Mouse (Mus musculus) mouse embryonic stem cell (cell line): ENCODE data around the gene Ptgds.

Source experiments
- in situ Hi-C, 2 experiments: fragments of 300-500 bp; cut with MboI; formaldehyde crosslinking; loops; 1 replicate in 1 of 2; 3 replicates in 1 of 2; pipeline ENCODE4 v1.14.3; 2019 to 2020; ENCODE audit warnings: low sequenced_read_pairs in 2 of 2, low pct_unique_long_range_greater_than_20kb in 1 of 2, mixed read lengths in 1 of 2; ENCODE audit not compliant: unreplicated experiment in 1 of 2

The Ptgds gene

DNA sequence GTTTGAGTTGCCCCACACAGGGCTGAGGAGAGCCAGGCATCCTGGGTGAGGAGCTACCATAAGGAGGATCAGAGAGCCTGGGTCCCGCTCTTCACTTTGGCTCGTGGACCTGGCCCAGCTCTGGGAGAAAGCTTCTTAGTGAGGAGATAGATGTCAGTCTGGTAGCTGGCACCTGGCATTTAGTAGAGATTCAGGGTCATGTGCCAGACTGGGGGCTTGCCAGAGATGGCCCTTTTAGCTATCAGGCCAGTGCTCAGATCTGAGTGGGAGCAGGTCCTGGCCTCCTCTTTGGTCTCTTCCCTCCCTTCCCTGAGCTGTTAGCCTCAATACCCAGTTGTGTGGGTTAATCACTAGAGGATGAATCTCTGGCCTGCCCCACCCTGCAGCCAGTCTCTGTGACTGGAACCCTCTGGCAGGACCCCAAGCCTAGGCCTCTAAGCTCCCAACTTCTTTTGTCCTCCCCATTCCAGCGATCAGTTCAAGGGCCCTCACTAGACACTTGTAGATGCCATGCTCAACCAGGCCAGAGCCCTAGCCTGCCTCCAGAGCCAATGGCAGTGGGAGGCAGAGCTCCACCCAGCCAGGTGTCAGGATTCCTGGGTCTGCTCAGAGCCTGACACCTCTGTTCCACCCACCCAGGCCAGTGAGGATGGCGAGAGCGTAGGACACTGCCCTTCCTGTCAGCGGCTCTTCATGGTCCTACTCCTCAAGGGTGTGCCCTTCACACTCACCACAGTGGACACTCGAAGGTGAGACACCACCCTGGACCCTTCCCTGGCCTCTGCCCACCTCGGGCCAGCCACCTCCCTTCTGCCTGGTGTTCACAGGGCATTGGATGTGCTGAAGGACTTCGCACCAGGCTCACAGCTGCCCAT, 12.6 kb downstream of the Ptgds start:
- in situ Hi-C loops: no loop called here

DNA sequence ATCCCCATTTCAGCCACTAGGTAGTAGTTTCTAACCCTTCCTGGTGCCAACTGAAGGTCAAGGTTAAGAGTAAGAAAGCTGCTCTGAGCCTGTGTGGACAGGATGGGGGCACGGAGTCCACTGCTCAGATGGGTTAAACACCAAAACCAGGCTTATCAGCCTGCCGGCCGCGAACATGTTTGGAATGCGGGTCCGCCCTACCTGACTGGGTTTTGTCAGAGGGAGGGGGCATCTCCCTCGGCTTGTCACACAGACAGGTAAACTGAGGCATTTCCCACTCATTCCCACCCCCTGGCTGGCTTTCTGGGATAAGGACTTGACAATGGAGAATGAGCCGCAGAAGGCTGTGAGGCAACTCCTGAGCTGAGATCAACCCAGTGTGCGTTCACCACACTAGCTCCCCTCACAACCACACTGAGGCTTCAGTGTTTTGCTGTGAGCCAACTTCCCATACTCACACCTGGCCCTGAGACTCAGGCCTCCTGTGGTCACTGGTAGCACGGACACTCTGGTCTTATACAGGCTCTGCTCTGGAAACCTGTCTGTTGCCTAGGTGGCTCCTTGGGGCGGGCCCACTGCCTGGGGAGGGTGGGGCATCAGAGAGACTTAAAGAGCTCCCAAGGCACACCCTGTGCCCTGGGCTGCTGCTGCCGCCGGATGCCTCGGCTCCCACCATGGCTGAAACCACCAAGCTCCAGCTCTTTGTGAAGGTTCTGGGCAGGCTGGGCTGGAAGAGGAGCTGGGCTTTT, 13.5 kb downstream of the Ptgds start, which contains the start of gene Clic3:
Gene Clic3 (plus strand): TSS at position 634 of the 749 bp plus-strand sequence.
- in situ Hi-C loops: no loop called here

DNA sequence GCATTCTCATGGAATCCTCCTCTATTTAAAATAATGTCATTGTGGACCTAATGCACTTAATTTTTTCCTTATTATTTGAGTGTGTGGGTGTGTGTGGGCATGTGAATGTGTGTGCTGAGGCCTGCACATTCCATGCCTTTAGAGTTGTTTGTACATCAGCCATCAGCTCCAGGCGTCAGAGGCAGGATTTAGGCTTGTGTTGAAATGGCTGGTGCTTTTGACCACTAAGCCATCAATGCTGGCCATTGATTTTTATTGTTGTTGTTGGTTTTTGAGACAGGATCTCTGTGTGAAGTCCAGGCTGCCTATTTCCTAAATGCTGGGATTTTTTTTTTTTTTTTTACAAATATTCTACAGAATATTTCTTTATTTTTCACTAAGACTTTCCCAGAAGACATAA, 16.9 kb downstream of the Ptgds start:
- in situ Hi-C loops: no loop called here

DNA sequence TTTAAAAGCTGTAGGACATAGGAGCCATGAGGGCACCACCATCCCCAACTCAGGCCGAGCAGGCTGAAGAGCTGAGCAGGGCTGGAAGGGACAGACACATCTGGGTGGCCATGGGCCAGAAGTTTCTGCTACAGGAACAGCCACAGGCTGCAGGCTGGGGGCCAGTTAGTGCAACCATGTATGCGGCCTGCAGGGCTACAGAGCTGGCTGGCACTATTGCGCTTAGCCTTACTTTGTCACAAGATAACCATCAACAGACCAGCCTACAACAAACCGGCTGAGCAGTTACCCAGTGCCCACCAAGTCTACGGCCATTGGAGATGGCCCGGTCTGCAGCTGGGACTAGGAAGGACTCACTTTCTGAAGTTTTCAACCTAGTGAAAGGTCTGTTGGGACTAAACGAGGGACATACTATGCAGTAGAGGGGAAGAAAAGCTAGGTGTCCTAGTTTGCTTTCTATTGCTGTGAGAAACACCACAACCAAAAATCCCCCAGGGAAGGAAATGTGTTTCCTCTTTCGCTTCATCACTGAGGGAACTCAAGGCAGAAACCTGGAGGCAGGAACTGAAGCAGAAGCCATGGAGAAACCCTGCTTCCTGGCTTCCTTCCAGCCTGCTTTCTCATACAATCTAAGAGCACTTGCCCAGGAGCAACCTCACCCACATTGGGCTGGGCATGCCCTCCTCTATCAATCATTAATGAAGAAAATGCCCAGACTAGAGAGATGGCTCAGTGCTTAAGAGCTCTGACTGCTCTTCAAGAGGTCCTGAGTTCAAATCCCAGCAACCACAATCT, 18.8 kb downstream of the Ptgds start:
- in situ Hi-C loops: no loop called here

DNA sequence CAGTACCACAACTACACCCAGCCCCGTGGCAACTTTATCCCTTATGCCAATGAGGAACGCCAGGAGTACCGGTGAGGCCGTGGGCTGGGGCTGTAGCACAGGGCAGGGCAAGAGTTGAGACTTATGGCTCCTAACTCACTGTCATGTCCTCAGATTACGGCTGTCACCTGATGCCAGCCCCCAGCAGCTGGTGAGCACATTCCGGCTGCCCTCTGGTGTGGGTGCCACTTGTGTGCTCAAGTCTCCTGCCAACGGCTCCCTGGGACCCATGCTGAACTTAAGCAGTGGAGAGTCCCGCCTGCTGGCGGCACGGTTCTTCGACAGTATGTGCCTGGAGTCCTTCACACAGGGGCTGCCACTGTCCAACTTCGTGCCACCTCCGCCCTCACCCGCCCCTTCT, 27.2 kb downstream of the Ptgds start:
- in situ Hi-C loops: no loop called here

DNA sequence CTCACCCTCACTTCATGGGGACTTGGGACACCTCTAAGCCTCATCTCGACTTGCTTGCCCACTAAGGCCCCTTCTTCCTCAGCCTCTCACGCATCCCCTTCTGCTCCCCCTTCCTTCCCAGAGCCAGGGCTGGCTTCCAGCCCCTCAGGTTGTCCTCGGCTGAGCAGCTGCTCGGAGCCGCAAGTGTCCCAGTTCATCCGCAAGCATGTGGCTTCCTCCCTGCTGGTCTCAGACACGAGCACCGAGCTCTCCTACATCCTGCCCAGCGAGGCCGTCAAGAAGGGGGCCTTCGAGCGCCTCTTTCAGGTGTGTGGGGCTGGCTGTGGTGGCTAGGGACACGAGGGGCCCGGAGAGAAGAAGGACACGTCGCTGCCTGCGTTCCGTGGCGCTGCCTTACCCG, 28.8 kb downstream of the Ptgds start:
- in situ Hi-C loops: no loop called here

DNA sequence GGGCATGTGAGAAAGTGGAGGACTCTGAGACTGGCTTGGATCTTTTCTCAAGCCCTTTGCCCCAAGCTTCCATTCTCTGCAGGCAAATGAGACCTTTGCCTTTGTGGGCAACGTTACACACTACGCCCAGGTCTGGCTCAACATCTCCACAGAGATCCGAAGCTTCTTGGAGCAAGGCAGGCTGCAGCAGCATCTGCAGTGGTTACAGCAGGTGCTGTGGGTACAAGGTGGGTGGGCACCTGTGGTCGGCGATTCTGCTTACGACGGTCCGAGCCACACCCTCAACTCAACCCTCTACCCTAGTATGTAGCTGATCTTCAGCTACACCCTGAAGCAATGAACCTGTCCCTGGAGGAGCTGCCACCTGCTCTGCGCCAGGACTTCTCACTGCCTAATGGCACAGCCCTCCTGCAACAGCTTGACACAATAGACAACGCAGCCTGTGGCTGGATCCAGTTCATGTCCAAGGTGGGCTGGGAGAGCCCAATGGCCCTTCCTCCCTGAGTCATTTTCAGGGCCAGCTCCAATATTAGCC, 33.5 kb downstream of the Ptgds start:
- in situ Hi-C loops: no loop called here

DNA sequence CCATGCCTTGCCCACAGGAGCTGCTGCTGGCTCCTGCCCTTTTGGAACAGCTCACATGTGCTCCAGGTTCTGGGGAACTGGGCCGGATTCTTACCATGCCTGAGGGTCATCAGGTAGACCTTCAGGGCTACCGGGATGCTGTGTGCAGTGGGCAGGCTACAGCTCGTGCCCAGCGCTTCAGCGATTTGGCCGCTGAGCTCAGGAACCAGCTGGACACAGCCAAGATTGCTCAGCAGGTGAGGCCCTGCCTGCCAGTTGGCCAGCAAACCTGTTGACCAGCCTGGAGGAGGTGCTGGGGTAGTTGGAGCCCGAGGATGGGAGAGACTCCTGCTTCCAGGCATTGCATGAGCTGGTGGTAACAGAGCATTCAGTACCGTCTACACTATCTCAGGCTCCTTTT, 35.6 kb downstream of the Ptgds start:
- in situ Hi-C loops: loop anchor here in 1 of 2 experiments (5.0 kb wide), 1 partner anchor 43 kb away; no protein-coding TSS in a partner anchor

DNA sequence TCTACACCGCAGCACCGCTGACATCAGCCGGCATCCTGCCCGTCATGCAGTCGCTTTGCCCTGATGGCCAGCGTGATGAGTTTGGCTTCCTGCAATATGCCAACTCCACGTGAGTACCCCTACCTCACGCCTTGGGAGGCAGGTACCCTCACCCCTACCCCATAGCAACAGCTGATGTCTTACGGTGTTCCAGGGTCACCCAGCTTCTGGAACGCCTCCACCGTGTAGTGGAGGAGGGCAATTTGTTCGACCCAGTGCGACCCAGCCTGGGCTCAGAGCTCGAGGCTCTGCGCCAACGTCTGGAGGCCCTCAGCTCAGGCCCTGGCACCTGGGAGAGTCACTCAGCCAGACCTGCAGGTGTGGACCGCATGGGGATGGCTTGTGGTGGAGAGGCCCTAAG, 36.7 kb downstream of the Ptgds start:
- in situ Hi-C loops: loop anchor here in 1 of 2 experiments (5.0 kb wide), 1 partner anchor 44 kb away; no protein-coding TSS in a partner anchor

DNA sequence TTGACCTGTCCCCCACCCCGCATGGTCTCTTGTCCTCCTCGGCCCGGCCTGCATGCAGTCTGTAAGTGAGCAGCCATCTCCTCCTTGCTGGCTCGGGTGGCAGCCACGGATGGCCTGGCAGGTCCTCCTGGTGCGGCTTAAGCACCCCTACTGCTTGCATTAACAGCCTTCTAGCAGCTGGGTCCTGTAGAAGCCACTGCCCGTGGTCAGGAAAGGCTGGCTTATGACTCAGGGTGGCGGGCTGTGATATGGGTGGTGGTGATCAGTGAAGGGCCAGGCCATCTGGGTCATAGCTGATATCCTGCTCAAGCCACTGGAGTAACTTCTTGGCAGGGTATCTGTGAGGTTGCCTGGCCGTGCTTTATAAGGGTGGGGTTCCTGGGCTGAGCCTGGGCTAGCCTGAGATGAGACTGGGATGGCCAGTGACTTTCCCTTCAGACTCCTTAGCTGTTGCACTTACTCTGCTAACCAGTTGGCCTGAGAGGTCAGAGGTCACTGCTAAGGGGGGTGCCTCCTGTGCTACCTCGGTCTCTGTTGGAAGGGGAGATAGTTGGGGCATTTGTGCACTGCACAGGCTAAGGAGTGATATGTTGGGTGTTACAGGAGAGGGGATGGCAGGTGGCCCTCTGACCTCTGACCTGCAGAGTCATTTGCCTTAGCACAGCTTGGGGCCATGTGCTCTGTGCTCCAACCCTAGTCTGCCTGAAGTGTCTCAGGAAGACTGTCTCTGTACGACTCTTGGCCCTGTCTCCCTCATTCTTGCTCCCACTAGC, 37.3 kb downstream of the Ptgds start:
- in situ Hi-C loops: loop anchor here in 1 of 2 experiments (5.0 kb wide), 1 partner anchor 45 kb away; no protein-coding TSS in a partner anchor

DNA sequence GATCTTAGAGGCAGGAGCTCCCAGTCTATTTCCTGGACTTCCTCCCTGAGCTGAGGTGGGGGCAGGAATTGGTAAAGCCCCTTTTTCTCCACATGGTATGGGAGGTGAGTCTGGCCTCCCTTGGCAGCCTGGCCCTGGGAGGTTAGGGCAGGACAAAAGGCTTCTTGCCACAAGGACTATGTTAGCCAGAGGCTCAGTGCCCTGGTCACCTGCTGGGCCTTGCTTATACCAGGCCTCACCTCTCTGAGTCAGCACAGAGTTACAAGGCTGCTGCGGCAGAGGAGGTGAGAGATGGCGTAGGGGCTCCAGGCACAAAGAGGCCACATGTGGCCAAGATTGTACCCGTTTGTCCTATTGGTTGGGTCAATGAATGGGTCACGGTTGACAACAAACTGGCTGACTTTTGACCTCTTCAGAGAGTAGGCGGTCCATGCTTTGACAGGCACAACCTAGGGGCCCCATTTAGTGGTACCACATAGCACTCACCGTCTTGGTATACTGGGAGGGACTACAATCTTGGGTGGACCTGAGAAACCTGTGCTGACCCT, 38.5 kb downstream of the Ptgds start:
- in situ Hi-C loops: loop anchor here in 1 of 2 experiments (5.0 kb wide), 1 partner anchor 46 kb away; no protein-coding TSS in a partner anchor

DNA sequence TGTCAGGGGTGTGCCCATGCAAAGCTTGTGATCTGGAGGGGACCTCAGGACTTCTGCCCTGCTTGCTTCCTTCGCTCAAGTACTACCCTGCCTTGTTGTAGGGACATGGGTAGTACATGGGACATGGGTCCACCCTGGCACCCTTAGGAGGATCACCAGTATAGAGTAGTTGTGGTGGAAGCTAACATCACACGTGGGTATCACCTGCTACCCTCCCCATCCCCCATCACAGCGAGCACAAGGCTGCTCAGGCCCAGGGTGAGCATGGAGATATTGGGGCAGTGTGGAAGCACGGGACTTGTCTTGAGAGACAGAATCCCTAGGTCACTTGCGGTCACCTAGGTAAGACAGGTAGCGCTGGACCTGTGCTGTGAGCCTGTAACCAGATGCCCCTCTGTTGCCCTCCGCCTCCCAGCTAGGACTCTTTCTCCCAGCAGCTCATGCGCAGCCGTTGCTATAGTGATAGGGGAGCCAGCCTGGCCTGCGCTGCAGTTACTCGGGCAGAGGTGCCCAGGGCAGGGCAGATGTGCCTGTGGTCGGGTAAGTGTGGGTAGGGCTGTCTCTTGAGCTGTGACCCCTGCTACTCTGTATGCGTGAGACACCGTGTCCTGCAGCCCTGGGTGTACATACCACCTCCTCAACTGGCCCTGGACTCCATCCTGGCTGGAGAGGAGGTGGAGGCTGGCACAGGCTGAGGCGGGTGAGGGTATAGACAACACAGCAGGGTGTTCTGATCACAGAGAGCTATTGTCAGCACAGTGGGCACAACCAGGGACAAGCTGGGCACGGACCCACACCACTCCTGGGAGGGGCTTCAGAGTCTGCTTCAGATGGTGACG, 39.2 kb downstream of the Ptgds start:
- in situ Hi-C loops: loop anchor here in 1 of 2 experiments (5.0 kb wide), 1 partner anchor 47 kb away; no protein-coding TSS in a partner anchor

DNA sequence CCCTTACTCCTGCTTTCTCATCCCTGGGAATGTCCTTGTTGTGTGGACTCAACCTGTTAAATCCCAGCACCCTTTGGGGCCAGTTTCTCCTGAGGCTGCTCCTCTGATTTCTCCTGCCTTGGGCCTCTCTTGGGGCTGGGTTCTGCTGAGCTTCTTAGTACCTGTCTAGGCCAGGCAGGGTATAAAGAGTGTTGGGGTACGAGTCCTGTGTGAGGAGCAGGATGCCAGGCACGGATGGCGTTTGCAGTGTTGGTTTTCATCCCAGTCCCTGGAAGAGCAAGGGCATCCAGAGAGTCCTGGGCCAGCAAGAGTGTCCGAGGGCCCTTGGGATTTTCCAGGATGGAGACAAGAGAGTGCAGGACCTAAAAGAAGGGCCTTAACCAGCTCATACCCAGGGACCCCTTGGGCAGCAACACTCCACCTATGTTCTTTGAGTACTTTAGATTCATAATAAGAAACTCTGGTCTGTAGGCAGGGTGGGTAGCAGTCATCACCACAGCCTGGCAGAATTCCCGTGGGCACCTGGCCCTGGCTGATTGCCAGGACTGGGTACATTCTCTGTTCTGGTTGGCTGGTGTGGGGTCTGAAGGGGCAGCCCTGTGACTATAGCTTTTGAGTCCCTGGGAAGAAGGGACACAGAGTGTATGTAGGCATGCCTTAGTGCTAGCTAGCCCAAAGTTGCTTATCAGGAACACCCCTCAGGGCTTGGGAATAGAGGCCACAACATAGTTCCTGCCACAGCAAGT, 40.2 kb downstream of the Ptgds start:
- in situ Hi-C loops: loop anchor here in 1 of 2 experiments (5.0 kb wide), 1 partner anchor 48 kb away; no protein-coding TSS in a partner anchor

DNA sequence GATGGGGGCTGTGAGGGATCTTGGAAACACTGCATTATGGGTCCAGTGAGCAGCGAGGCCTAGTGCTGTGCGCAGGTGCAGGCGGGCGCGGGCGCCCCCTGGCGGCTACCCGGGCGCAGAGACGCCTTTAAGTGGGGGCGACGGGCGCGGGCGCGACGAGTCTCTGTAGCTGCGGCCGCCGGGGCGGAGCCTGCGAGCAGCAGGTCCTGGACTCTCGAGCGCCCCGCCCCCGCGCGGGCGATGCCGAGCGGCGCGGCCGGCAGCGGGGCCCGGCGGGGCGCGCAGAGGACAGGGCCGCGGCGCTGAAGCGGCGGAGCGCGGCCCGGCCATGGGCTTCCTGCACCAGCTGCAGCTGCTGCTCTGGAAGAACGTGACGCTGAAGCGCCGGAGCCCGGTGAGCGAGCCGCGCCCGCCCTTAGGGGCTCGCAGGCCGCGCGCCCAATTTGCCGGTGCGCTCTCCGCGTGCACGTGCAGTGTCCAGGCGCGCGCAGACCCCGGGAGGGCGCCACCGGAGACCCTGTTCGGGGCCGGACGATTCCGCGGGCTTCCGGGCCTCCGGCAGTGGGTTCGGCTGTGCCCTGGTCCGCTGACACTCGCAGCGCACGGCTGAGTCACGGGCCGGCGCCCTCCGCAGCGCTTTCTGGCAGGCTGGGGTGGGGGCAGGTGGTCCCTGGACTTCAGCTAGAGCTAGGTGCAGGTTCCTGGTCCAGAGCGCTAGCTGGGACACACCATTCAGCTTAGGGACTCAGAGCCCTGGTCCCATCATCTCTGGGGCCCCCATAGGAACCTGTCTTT, 41.2 kb downstream of the Ptgds start, which contains the start of gene Abca2:
Gene Abca2 (plus strand): TSS at position 262 of the 795 bp plus-strand sequence.
- in situ Hi-C loops: no loop called here

DNA sequence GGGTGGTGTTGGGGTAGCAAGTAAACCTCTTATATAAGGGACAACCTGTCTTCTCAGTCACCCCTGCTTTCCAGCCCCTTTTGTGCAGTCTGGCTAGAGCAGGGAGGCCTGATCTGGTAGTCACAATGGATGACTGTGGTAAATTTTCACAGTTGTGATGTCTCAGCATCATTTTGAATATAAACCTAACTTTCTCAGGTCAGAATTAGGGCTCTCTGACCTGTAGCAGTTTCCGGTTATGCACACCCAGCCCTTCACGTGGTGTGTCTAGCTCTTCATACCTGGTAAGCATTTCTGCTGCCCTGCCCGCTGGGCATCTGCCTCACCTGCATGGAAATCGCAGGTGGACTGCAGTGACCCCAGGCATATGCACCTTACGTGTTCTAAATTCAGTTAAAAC, 42.6 kb downstream of the Ptgds start:
- in situ Hi-C loops: no loop called here
